27 mouse cellular contexts compared by ENCODE assay signal in genomic region chr3:107998591-107998990, GRCm38 (mm10). TPM values are rescaled to one million over a fixed set of nuclear protein-coding genes. Genes with fewer than 3 reads are reported as not detected.
DNase-seq lines count a peak whose midpoint lies in the region; ATAC-seq lines count a peak whose summit lies in the region.
"Had no signal": no experiment of that assay in that cellular context is flagged by ENCODE, and none has a peak within 500 bp of the region (broad histone marks: within the 10 kb centered on the region; RNA-seq: fewer than 3 reads in every experiment).

No protein-coding gene starts in this region.

- WGBS in intestine, embryonic 16.5 days: 86% methylated on average over 3 of the region's 3 CpGs

- H3K4me2 ChIP-seq in intestine, embryonic 16.5 days (ENCODE audit: low read depth, low read length): no peak overlapping the region
- H3K4me2 ChIP-seq: embryonic facial prominence, embryonic 12.5 days; forebrain, embryonic 13.5 days; forebrain, embryonic 15.5 days had no signal

- no peaks in the 10 kb centered on the region for H3K27me3 ChIP-seq in intestine, embryonic 16.5 days (replicated peaks; ENCODE audit: control insufficient read depth, insufficient read depth, low read length)
- H3K27me3 ChIP-seq: CH12.LX; embryonic facial prominence, embryonic 12.5 days; forebrain, embryonic 13.5 days; forebrain, embryonic 15.5 days; Patski had no signal

- no peak overlapping the region for H3K4me3 ChIP-seq in intestine, embryonic 16.5 days (ENCODE audit: low read length)
- H3K4me3 ChIP-seq: embryonic facial prominence, embryonic 10.5 days; embryonic facial prominence, embryonic 12.5 days; forebrain, embryonic 13.5 days; forebrain, embryonic 15.5 days had no signal

- no peak for ATAC-seq in intestine, embryonic 16.5 days
- ATAC-seq: activated CD4-positive, CD25-positive, alpha-beta regulatory T cell, adult 4 months; CD4-positive, CD25-positive, alpha-beta regulatory T cell, adult 4 months; forebrain, embryonic 13.5 days; forebrain, embryonic 15.5 days; Patski had no signal

- DNase-seq in adrenal gland, adult 2 months: peak; percentile 45
- no peak for DNase-seq in adrenal gland, adult 8-10 months
- peak; percentile 82 for DNase-seq in ovary, adult 18-20 months (ENCODE audit: low spot score)
- DNase-seq in ovary, postnatal 10 days (ENCODE audit: low spot score): no peak
- DNase-seq in urinary bladder, adult 2 months (ENCODE audit: low spot score): peak; percentile 3
- no peak for DNase-seq in urinary bladder, postnatal 10 days (ENCODE audit: low spot score)
- peak; percentile 82 for DNase-seq in testis, postnatal 14 days (ENCODE audit: low spot score)
- DNase-seq: adrenal gland, postnatal 14 days; B cell, adult 2 months; cerebellum, adult 11-12 months; cerebellum, adult 2 months; cerebellum, adult 9-10 months; cerebellum, postnatal 10 days; cerebellum, postnatal 25 days had no signal

- H3K9me3 ChIP-seq in intestine, embryonic 16.5 days (ENCODE audit: control insufficient read depth, low read length): no peaks in the 10 kb centered on the region
- H3K9me3 ChIP-seq: embryonic facial prominence, embryonic 12.5 days; forebrain, embryonic 13.5 days; forebrain, embryonic 15.5 days had no signal

- H3K27ac ChIP-seq in intestine, embryonic 16.5 days (ENCODE audit: low read length): no peak overlapping the region
- H3K27ac ChIP-seq: embryonic facial prominence, embryonic 10.5 days; embryonic facial prominence, embryonic 12.5 days; forebrain, embryonic 13.5 days; forebrain, embryonic 15.5 days had no signal

- H3K36me3 ChIP-seq in intestine, embryonic 16.5 days (ENCODE audit: control insufficient read depth, insufficient read depth, low read length): no peaks in the 10 kb centered on the region
- H3K36me3 ChIP-seq: embryonic facial prominence, embryonic 10.5 days; embryonic facial prominence, embryonic 12.5 days; forebrain, embryonic 15.5 days; G1E had no signal

- H3K4me1 ChIP-seq in intestine, embryonic 16.5 days (ENCODE audit: control insufficient read depth, insufficient read depth, low read length): no peaks in the 10 kb centered on the region
- H3K4me1 ChIP-seq: embryonic facial prominence, embryonic 12.5 days; forebrain, embryonic 13.5 days; forebrain, embryonic 15.5 days had no signal

- H3K9ac ChIP-seq in intestine, embryonic 16.5 days (ENCODE audit: low read depth, low read length): no peak overlapping the region
- H3K9ac ChIP-seq: embryonic facial prominence, embryonic 12.5 days; forebrain, embryonic 13.5 days; forebrain, embryonic 15.5 days had no signal

RNA-seq across cellular contexts. Expression of gene Gstm2, which starts 12.3 kb away (rescaled TPM):
- total RNA-seq in adrenal gland, adult 2 months (2021): 100 to 1,000 TPM; 231 to 239 TPM
- polyA plus RNA-seq in adrenal gland, adult 2 months (2012; rRNA removed): 133 and 141 TPM in 2 replicates
- 100 to 1,000 TPM; 164 to 337 (median 241) TPM for total RNA-seq in adrenal gland, adult 8-10 months (2022)
- polyA plus RNA-seq in urinary bladder, adult 2 months (2012; rRNA removed): 148 and 153 TPM in 2 replicates
- 207 and 212 TPM in 2 replicates for polyA plus RNA-seq in intestine, embryonic 16.5 days (2015; fragmentation: Nextera tagmentation; extraction: Ambion mirVana)
- total RNA-seq: G1E had no signal
- polyA plus RNA-seq: activated CD4-positive, CD25-positive, alpha-beta regulatory T cell, adult 4 months; CD4-positive, CD25-positive, alpha-beta regulatory T cell, adult 4 months; G1E had no signal

RNA-seq across cellular contexts. Expression of gene Gstm1, which starts 19.2 kb away (rescaled TPM):
- total RNA-seq in adrenal gland, adult 2 months (2021): 100 to 1,000 TPM; 463 to 520 TPM
- polyA plus RNA-seq in adrenal gland, adult 2 months (2012; rRNA removed): 1,201 and 1,446 TPM in 2 replicates
- total RNA-seq in adrenal gland, adult 8-10 months (2022): 100 to 1,000 TPM; 335 to 553 (median 456) TPM
- polyA plus RNA-seq in urinary bladder, adult 2 months (2012; rRNA removed): 9,762 and 10,289 TPM in 2 replicates
- 327 and 376 TPM in 2 replicates for polyA plus RNA-seq in intestine, embryonic 16.5 days (2015; fragmentation: Nextera tagmentation; extraction: Ambion mirVana)
- total RNA-seq: G1E had no signal

RNA-seq across cellular contexts. Expression of gene Gstm3, which starts 29.5 kb away (rescaled TPM):
- total RNA-seq in adrenal gland, adult 2 months (2021): not detected
- 0.58 and 0.62 TPM in 2 replicates for polyA plus RNA-seq in adrenal gland, adult 2 months (2012; rRNA removed)
- under 1 TPM in 2 of 4 experiments, not detected in 2; 0.20 to 0.30 TPM for total RNA-seq in adrenal gland, adult 8-10 months (2022)
- 0.45 and 0.75 TPM in 2 replicates for polyA plus RNA-seq in urinary bladder, adult 2 months (2012; rRNA removed)
- polyA plus RNA-seq in intestine, embryonic 16.5 days (2015; fragmentation: Nextera tagmentation; extraction: Ambion mirVana): 160 and 183 TPM in 2 replicates
- total RNA-seq: adrenal gland, postnatal 36 days; CH12.LX; G1E had no signal
- polyA plus RNA-seq: activated CD4-positive, CD25-positive, alpha-beta regulatory T cell, adult 4 months; CD4-positive, CD25-positive, alpha-beta regulatory T cell, adult 4 months; cerebellum, adult 2 months; cortical plate, adult 2 months; embryonic facial prominence, embryonic 10.5 days; embryonic facial prominence, embryonic 12.5 days; forebrain, embryonic 11.5 days; forebrain, embryonic 15.5 days; G1E; Patski had no signal

RNA-seq across cellular contexts. Expression of gene Gstm4, which starts 46.1 kb away (rescaled TPM):
- 10 to 100 TPM; 16.8 to 19.7 TPM for total RNA-seq in adrenal gland, adult 2 months (2021)
- 13.4 and 14.8 TPM in 2 replicates for polyA plus RNA-seq in adrenal gland, adult 2 months (2012; rRNA removed)
- total RNA-seq in adrenal gland, adult 8-10 months (2022): 10 to 100 TPM; 15.3 to 20.7 (median 19.6) TPM
- polyA plus RNA-seq in urinary bladder, adult 2 months (2012; rRNA removed): 128 and 151 TPM in 2 replicates
- polyA plus RNA-seq in intestine, embryonic 16.5 days (2015; fragmentation: Nextera tagmentation; extraction: Ambion mirVana): 47.9 and 49.2 TPM in 2 replicates
- total RNA-seq: G1E had no signal
- polyA plus RNA-seq: G1E had no signal

RNA-seq across cellular contexts. Expression of gene Gstm6, which starts 55.0 kb away (rescaled TPM):
- total RNA-seq in adrenal gland, adult 2 months (2021): 1 to 10 TPM; 6.1 to 6.5 TPM
- polyA plus RNA-seq in adrenal gland, adult 2 months (2012; rRNA removed): 0.90 and 1.0 TPM in 2 replicates
- 10 to 100 TPM in 1 of 4 experiments, 1 to 10 TPM in 3; 5.9 to 10.0 (median 6.9) TPM for total RNA-seq in adrenal gland, adult 8-10 months (2022)
- 2.1 and 2.3 TPM in 2 replicates for polyA plus RNA-seq in urinary bladder, adult 2 months (2012; rRNA removed)
- 17.9 and 22.0 TPM in 2 replicates for polyA plus RNA-seq in intestine, embryonic 16.5 days (2015; fragmentation: Nextera tagmentation; extraction: Ambion mirVana)
- polyA plus RNA-seq: activated CD4-positive, CD25-positive, alpha-beta regulatory T cell, adult 4 months; CD4-positive, CD25-positive, alpha-beta regulatory T cell, adult 4 months; G1E had no signal

Comparison
In these comparisons a context has a peak if more than half of its experiments do, and no peak if none do; other contexts are left out.
1. DNase-seq: peak in adrenal gland, adult 2 months (single experiment), ovary, adult 18-20 months (single experiment), urinary bladder, adult 2 months (single experiment) and testis, postnatal 14 days (single experiment); none in adrenal gland, adult 8-10 months (single experiment), ovary, postnatal 10 days (single experiment) and urinary bladder, postnatal 10 days (single experiment).
2. RNA of gene Gstm3, which starts 29.5 kb away (polyA plus RNA-seq): 160 to 183 TPM in intestine, embryonic 16.5 days; 0.58 to 0.62 TPM in adrenal gland, adult 2 months and 0.45 to 0.75 TPM in urinary bladder, adult 2 months; every median in the first group is over 10 times any median in the second.